Mouse (Mus musculus): ENCODE results near the gene Zfp710. TPM values are rescaled to one million over a fixed set of nuclear protein-coding genes. Genes with fewer than 3 reads are reported as not detected.
"Not testable (repeated sequence)": the region's sequence is repeated elsewhere in the genome, so short reads cannot be mapped to it uniquely, and the experiment has no call there.

Gene Zfp710
- polyA plus RNA-seq, 1 experiment = 5.3 TPM

GRCm38 (mm10) chr7:80035748-80036147 is 11.1 kb downstream of the Zfp710 start:
- no peak overlapping the region for H3K4me3 ChIP-seq
- no peaks in the 10 kb centered on the region for H3K27me3 ChIP-seq (ENCODE audit: control insufficient read depth, insufficient read depth, insufficient read length)
- H3K79me2 ChIP-seq (ENCODE audit: control insufficient read depth, insufficient read depth) = peaks cover 8% of the 10 kb centered on the region
- no peak overlapping the region for H3ac ChIP-seq (ENCODE audit: control insufficient read depth, insufficient read length)
- no peak overlapping the region for H3K4me2 ChIP-seq (ENCODE audit: low read depth)
- H3K36me3 ChIP-seq (ENCODE audit: control insufficient read depth, insufficient read depth) = no peaks in the 10 kb centered on the region
- no peak for TF ChIP-seq TCF12 (IDR thresholded peaks at IDR 0.05; ENCODE audit: insufficient read depth, poor library complexity, severe bottlenecking)
- no peak for TF ChIP-seq TCF3 (IDR thresholded peaks at IDR 0.05; ENCODE audit: insufficient read length, low read depth)
- TF ChIP-seq CEBPB (IDR thresholded peaks at IDR 0.05; ENCODE audit: insufficient read depth, poor library complexity, severe bottlenecking) = no peak
- TF ChIP-seq REST (IDR thresholded peaks at IDR 0.05; ENCODE audit: insufficient read depth, insufficient read length) = no peak
- TF ChIP-seq POLR2A (IDR thresholded peaks at IDR 0.05; ENCODE audit: insufficient read length, low read depth) = no peak
- no peak for TF ChIP-seq USF1 (IDR thresholded peaks at IDR 0.05; ENCODE audit: low read depth)
- TF ChIP-seq MYOG (IDR thresholded peaks at IDR 0.05; ENCODE audit: control insufficient read depth in 1 of 3, insufficient read depth in 1 of 3, insufficient read length in 2 of 3, low read depth in 2 of 3) = no peak
- no peak for TF ChIP-seq MYOD1 (IDR thresholded peaks at IDR 0.05; ENCODE audit: control insufficient read depth in 1 of 3, insufficient read length in 2 of 3, low read depth in 2 of 3)
- no peak for TF ChIP-seq E2F4 (IDR thresholded peaks at IDR 0.05; ENCODE audit: insufficient read depth)
- TF ChIP-seq POLR2AphosphoS2 (IDR thresholded peaks at IDR 0.05; ENCODE audit: insufficient read length, low read depth) = no peak
- TF ChIP-seq MAX (IDR thresholded peaks at IDR 0.05; ENCODE audit: low read depth) = no peak
- no peak for TF ChIP-seq SRF (IDR thresholded peaks at IDR 0.05; ENCODE audit: control insufficient read depth, insufficient read length, low read depth)

DNA sequence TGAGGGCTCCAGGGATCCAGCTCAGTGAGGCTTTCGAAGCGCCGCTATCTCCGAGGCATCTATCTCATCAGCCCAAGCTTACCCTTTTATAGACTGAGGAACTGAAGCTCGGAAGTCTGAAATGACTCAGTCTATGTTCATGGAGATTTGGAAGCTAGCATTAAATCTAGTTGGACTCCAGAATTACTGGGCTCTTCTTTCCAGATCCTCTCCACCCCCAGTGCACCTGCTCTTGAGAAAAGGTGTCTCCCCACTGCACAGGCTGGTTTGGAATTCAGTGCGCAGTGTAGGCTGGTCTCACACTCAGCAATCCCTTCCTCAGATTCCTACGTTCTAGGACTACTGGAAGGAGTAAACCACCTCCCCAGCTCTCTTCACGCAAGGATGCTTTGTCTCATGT is 15.1 kb downstream of the Zfp710 start:
- no peaks in the 10 kb centered on the region for H3K36me3 ChIP-seq (ENCODE audit: control insufficient read depth, insufficient read depth)
- H3K4me2 ChIP-seq (ENCODE audit: low read depth) = no peak overlapping the region
- H3K4me3 ChIP-seq = no peak overlapping the region
- peaks cover 3% of the 10 kb centered on the region for H3K79me2 ChIP-seq (ENCODE audit: control insufficient read depth, insufficient read depth)
- no peak overlapping the region for H3ac ChIP-seq (ENCODE audit: control insufficient read depth, insufficient read length)
- no peak for TF ChIP-seq POLR2A (IDR thresholded peaks at IDR 0.05; ENCODE audit: insufficient read length, low read depth)
- TF ChIP-seq REST (IDR thresholded peaks at IDR 0.05; ENCODE audit: insufficient read depth, insufficient read length) = no peak
- TF ChIP-seq USF1 (IDR thresholded peaks at IDR 0.05; ENCODE audit: low read depth) = no peak
- TF ChIP-seq MYOG (IDR thresholded peaks at IDR 0.05; ENCODE audit: control insufficient read depth in 1 of 3, insufficient read depth in 1 of 3, insufficient read length in 2 of 3, low read depth in 2 of 3) = no peak
- TF ChIP-seq MYOD1 (IDR thresholded peaks at IDR 0.05; ENCODE audit: control insufficient read depth in 1 of 3, insufficient read length in 2 of 3, low read depth in 2 of 3) = no peak
- TF ChIP-seq TCF3 (IDR thresholded peaks at IDR 0.05; ENCODE audit: insufficient read length, low read depth) = no peak
- TF ChIP-seq POLR2AphosphoS2 (IDR thresholded peaks at IDR 0.05; ENCODE audit: insufficient read length, low read depth) = no peak
- TF ChIP-seq E2F4 (IDR thresholded peaks at IDR 0.05; ENCODE audit: insufficient read depth) = no peak
- no peak for TF ChIP-seq TCF12 (IDR thresholded peaks at IDR 0.05; ENCODE audit: insufficient read depth, poor library complexity, severe bottlenecking)
- no peak for TF ChIP-seq CEBPB (IDR thresholded peaks at IDR 0.05; ENCODE audit: insufficient read depth, poor library complexity, severe bottlenecking)
- no peak for TF ChIP-seq MAX (IDR thresholded peaks at IDR 0.05; ENCODE audit: low read depth)
- no peak for TF ChIP-seq SRF (IDR thresholded peaks at IDR 0.05; ENCODE audit: control insufficient read depth, insufficient read length, low read depth)
- H3K27me3 ChIP-seq (ENCODE audit: control insufficient read depth, insufficient read depth, insufficient read length) = no peaks in the 10 kb centered on the region

DNA sequence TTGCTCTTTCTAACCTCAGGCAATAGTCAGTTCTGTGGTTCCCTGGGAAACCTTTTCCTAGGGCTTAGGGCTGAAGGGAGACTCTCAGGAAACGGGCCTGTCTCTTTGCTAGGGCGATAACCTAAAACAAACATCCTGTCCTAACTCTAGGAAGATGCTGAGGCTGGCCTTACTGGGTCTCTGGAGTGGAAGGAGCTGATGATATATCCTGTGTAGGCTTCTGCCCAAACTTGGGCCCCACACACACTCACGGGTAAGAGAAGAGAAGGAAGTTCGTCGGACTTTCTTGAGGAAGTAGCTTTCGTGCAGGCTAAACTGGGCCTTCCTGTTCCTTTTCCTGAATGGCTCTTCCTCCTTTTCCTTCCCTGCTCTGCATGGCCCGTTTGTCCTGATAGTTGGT is 19.6 kb downstream of the Zfp710 start:
- Histone ChIP-seq H3K4me3 (no peak overlapping the region), H3ac (ENCODE audit: control insufficient read depth, insufficient read length) (no peak overlapping the region), H3K36me3 (ENCODE audit: control insufficient read depth, insufficient read depth) (no peaks in the 10 kb centered on the region), H3K27me3 (ENCODE audit: control insufficient read depth, insufficient read depth, insufficient read length) (no peaks in the 10 kb centered on the region), H3K4me2 (ENCODE audit: low read depth) (no peak overlapping the region), H3K79me2 (ENCODE audit: control insufficient read depth, insufficient read depth) (no peaks in the 10 kb centered on the region)
- TF ChIP-seq MYOG (IDR thresholded peaks at IDR 0.05; ENCODE audit: control insufficient read depth in 1 of 3, insufficient read depth in 1 of 3, insufficient read length in 2 of 3, low read depth in 2 of 3) = no peak
- no peak for TF ChIP-seq E2F4 (IDR thresholded peaks at IDR 0.05; ENCODE audit: insufficient read depth)
- TF ChIP-seq MYOD1 (IDR thresholded peaks at IDR 0.05; ENCODE audit: control insufficient read depth in 1 of 3, insufficient read length in 2 of 3, low read depth in 2 of 3) = no peak

GRCm38 (mm10) chr7:80047041-80047440 is 22.4 kb downstream of the Zfp710 start:
- Histone ChIP-seq H3K4me3 (no peak overlapping the region), H3K4me2 (ENCODE audit: low read depth) (no peak overlapping the region), H3K36me3 (ENCODE audit: control insufficient read depth, insufficient read depth) (no peaks in the 10 kb centered on the region), H3K27me3 (ENCODE audit: control insufficient read depth, insufficient read depth, insufficient read length) (no peaks in the 10 kb centered on the region), H3K79me2 (ENCODE audit: control insufficient read depth, insufficient read depth) (no peaks in the 10 kb centered on the region), H3ac (ENCODE audit: control insufficient read depth, insufficient read length) (no peak overlapping the region)
- TF ChIP-seq USF1 (IDR thresholded peaks at IDR 0.05; ENCODE audit: low read depth) = no peak
- TF ChIP-seq MAX (IDR thresholded peaks at IDR 0.05; ENCODE audit: low read depth) = no peak
- TF ChIP-seq REST (IDR thresholded peaks at IDR 0.05; ENCODE audit: insufficient read depth, insufficient read length) = no peak
- TF ChIP-seq E2F4 (IDR thresholded peaks at IDR 0.05; ENCODE audit: insufficient read depth) = no peak
- no peak for TF ChIP-seq SRF (IDR thresholded peaks at IDR 0.05; ENCODE audit: control insufficient read depth, insufficient read length, low read depth)
- no peak for TF ChIP-seq TCF3 (IDR thresholded peaks at IDR 0.05; ENCODE audit: insufficient read length, low read depth)
- TF ChIP-seq CEBPB (IDR thresholded peaks at IDR 0.05; ENCODE audit: insufficient read depth, poor library complexity, severe bottlenecking) = no peak
- no peak for TF ChIP-seq POLR2AphosphoS2 (IDR thresholded peaks at IDR 0.05; ENCODE audit: insufficient read length, low read depth)
- no peak for TF ChIP-seq MYOD1 (IDR thresholded peaks at IDR 0.05; ENCODE audit: control insufficient read depth in 1 of 3, insufficient read length in 2 of 3, low read depth in 2 of 3)

GRCm38 (mm10) chr7:80049746-80050145 is 25.1 kb downstream of the Zfp710 start:
- Histone ChIP-seq H3K4me2 (ENCODE audit: low read depth) (no peak overlapping the region), H3K4me3 (no peak overlapping the region), H3ac (ENCODE audit: control insufficient read depth, insufficient read length) (no peak overlapping the region), H3K36me3 (ENCODE audit: control insufficient read depth, insufficient read depth) (no peaks in the 10 kb centered on the region), H3K27me3 (ENCODE audit: control insufficient read depth, insufficient read depth, insufficient read length) (no peaks in the 10 kb centered on the region), H3K79me2 (ENCODE audit: control insufficient read depth, insufficient read depth) (no peaks in the 10 kb centered on the region)
- TF ChIP-seq TCF12 (IDR thresholded peaks at IDR 0.05; ENCODE audit: insufficient read depth, poor library complexity, severe bottlenecking) (no peak), MYOD1 (IDR thresholded peaks at IDR 0.05; ENCODE audit: control insufficient read depth in 1 of 3, insufficient read length in 2 of 3, low read depth in 2 of 3) (no peak), MAX (IDR thresholded peaks at IDR 0.05; ENCODE audit: low read depth) (no peak), SRF (IDR thresholded peaks at IDR 0.05; ENCODE audit: control insufficient read depth, insufficient read length, low read depth) (no peak), MYOG (IDR thresholded peaks at IDR 0.05; ENCODE audit: control insufficient read depth in 1 of 3, insufficient read depth in 1 of 3, insufficient read length in 2 of 3, low read depth in 2 of 3) (no peak), POLR2AphosphoS2 (IDR thresholded peaks at IDR 0.05; ENCODE audit: insufficient read length, low read depth) (no peak), E2F4 (IDR thresholded peaks at IDR 0.05; ENCODE audit: insufficient read depth) (no peak), CEBPB (IDR thresholded peaks at IDR 0.05; ENCODE audit: insufficient read depth, poor library complexity, severe bottlenecking) (no peak), REST (IDR thresholded peaks at IDR 0.05; ENCODE audit: insufficient read depth, insufficient read length) (no peak), USF1 (IDR thresholded peaks at IDR 0.05; ENCODE audit: low read depth) (no peak), POLR2A (IDR thresholded peaks at IDR 0.05; ENCODE audit: insufficient read length, low read depth) (no peak), TCF3 (IDR thresholded peaks at IDR 0.05; ENCODE audit: insufficient read length, low read depth) (no peak)

GRCm38 (mm10) chr7:80050382-80050781 is 25.8 kb downstream of the Zfp710 start:
- H3K27me3 ChIP-seq (ENCODE audit: control insufficient read depth, insufficient read depth, insufficient read length); H3ac ChIP-seq (ENCODE audit: control insufficient read depth, insufficient read length); H3K4me3 ChIP-seq; H3K36me3 ChIP-seq (ENCODE audit: control insufficient read depth, insufficient read depth); H3K79me2 ChIP-seq (ENCODE audit: control insufficient read depth, insufficient read depth); H3K4me2 ChIP-seq (ENCODE audit: low read depth): not testable (repeated sequence)

Measured in myocyte (in vitro differentiated cells).